Mouse (Mus musculus): Measurements from ENCODE around the gene Rpp38.

The Rpp38 gene

DNA sequence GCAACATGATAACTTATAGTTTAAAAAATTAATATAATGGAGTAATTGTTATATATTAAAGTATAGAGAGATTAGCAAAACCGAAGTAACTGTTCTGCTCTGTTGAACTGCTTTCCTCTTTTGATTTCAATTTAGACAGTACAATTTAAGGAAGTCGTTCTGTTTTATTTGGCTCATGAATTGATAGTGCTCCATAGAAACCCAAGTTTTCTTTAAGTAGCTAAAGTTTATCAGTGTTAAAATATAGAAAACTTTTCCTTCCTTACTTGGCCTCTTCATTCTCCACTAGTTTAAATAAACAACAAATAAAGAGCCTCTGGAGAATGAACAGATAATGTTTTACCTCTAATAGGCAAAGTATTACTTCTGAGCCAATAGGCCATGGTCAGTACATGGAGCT, 46.2 kb downstream of the Rpp38 start:
- DNase-seq (ENCODE audit: low read depth, low spot score), result no peak

DNA sequence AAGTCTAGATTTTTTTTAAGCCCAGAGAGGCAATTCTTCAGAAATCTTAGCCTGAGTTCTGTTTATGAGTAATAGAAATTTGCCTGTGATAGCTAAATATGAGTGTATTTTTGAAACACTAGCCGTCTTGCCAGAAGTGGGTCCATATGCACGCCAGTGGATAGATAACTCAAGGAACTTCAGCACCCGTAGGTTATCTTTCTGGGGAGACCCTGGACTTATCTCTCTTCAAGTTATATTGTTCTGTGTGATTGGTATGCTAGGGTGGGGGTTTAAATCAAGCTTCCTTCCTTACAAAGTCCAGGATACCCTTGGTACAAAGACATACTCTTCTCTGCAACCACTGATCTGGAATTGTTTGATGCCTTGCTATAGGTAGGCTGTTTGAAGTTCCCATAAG, 46.7 kb downstream of the Rpp38 start:
- no peak for DNase-seq (ENCODE audit: low read depth, low spot score)

DNA sequence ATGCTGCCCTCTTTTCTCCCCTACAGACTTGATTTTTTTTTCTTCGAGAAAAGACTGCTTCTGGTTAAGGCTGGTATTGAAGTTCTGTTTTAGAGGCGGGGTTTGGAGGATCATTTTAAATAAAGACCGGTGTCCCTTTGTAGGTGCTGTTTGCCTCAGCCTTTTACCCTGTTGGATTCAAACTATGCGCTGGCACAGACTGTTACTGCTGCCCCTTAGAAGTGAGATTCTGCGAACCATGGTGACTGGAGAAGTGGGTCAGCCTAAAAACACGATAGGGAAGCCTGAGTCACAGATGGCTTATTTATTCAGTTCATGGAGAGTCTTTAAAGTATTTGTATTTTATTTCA, 47.3 kb downstream of the Rpp38 start:
- no peak for DNase-seq (ENCODE audit: low read depth, low spot score)

GRCm38 (mm10) chr2:3284473-3285180, 47.8 kb downstream of the Rpp38 start:
- peak; percentile 77 for DNase-seq (ENCODE audit: low read depth, low spot score)

GRCm38 (mm10) chr2:3283602-3284472, 48.6 kb downstream of the Rpp38 start, which contains the start of gene Nmt2:
Gene Nmt2, plus strand, starts transcription at chr2:3284212.
- peak; percentile 100 for DNase-seq (ENCODE audit: low read depth, low spot score)

- DNase-seq (ENCODE audit: low read depth, low spot score), result peak; percentile 73
Observed at GRCm38 (mm10) chr2:3282866-3283601, 49.4 kb downstream of the Rpp38 start.

DNA sequence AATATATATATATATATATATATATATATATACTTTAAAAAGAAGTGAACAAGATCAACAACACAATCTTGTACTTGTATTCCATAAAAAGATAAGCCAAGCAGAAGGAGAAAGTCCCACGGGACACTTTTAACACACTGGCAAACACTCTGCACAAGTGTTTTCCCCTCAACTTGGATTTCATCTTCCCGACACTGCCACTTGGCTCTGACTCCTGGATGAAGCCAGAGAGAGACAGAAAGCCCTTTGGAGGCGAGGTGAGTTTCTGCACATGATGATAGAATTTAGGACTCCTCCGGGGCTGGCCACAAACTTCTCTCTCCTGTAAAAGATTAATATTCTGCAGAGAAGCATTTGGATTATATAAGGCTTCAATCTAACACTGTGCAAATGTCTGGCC, 51.1 kb downstream of the Rpp38 start:
- no peak for DNase-seq (ENCODE audit: low read depth, low spot score)

Measured in CD4-positive, CD25-positive, alpha-beta regulatory T cell, adult 2 months (primary cell).